Mouse (Mus musculus): ENCODE measurements around the gene Ptpn4.

Ptpn4 gene

GRCm38 (mm10) chr1:119807707-119808106 lies 29.7 kb downstream of the Ptpn4 start:
- no peak for DNase-seq (ENCODE audit: low read depth, low spot score)

GRCm38 (mm10) chr1:119805984-119806383 lies 31.4 kb downstream of the Ptpn4 start:
- peak; percentile 83 for DNase-seq (ENCODE audit: low read depth, low spot score)

- peak; percentile 24 for DNase-seq (ENCODE audit: low read depth, low spot score)
Measured at GRCm38 (mm10) chr1:119804586-119804985, 32.8 kb downstream of the Ptpn4 start.

GRCm38 (mm10) chr1:119795174-119795573 lies 42.2 kb downstream of the Ptpn4 start:
- DNase-seq (ENCODE audit: low read depth, low spot score): no peak

- peak; percentile 60 for DNase-seq (ENCODE audit: low read depth, low spot score)
Measured at GRCm38 (mm10) chr1:119794342-119794741, 43.1 kb downstream of the Ptpn4 start.

- no peak for DNase-seq (ENCODE audit: low read depth, low spot score)
Measured at GRCm38 (mm10) chr1:119790616-119791015, 46.8 kb downstream of the Ptpn4 start.

- DNase-seq (ENCODE audit: low read depth, low spot score): no peak
Measured at GRCm38 (mm10) chr1:119775915-119776314, 61.5 kb downstream of the Ptpn4 start.

- no peak for DNase-seq (ENCODE audit: low read depth, low spot score)
Measured at GRCm38 (mm10) chr1:119735692-119736091, 101.7 kb downstream of the Ptpn4 start.

GRCm38 (mm10) chr1:119734801-119735200 lies 102.6 kb downstream of the Ptpn4 start:
- DNase-seq (ENCODE audit: low read depth, low spot score): peak; percentile 70

- no peak for DNase-seq (ENCODE audit: low read depth, low spot score)
Measured at GRCm38 (mm10) chr1:119731166-119731565, 106.2 kb downstream of the Ptpn4 start.

- no peak for DNase-seq (ENCODE audit: low read depth, low spot score)
Measured at GRCm38 (mm10) chr1:119713017-119713416, 124.4 kb downstream of the Ptpn4 start.

GRCm38 (mm10) chr1:119706471-119707217 lies 130.8 kb downstream of the Ptpn4 start:
- DNase-seq (ENCODE audit: low read depth, low spot score): no peak

GRCm38 (mm10) chr1:119696860-119697259 lies 140.6 kb downstream of the Ptpn4 start:
- no peak for DNase-seq (ENCODE audit: low read depth, low spot score)

- DNase-seq (ENCODE audit: low read depth, low spot score): no peak
Measured at GRCm38 (mm10) chr1:119685773-119686558, 151.4 kb downstream of the Ptpn4 start.

GRCm38 (mm10) chr1:119681663-119682213 lies 155.7 kb downstream of the Ptpn4 start:
- DNase-seq (ENCODE audit: low read depth, low spot score): peak; percentile 9

- DNase-seq (ENCODE audit: low read depth, low spot score): peak; percentile 66
Measured at GRCm38 (mm10) chr1:119674984-119675383, 162.4 kb downstream of the Ptpn4 start.

- DNase-seq (ENCODE audit: low read depth, low spot score): no peak
Measured at GRCm38 (mm10) chr1:119666904-119667303, 170.5 kb downstream of the Ptpn4 start.

- DNase-seq (ENCODE audit: low read depth, low spot score): peak; percentile 12
Measured at GRCm38 (mm10) chr1:119654307-119654706, 183.1 kb downstream of the Ptpn4 start.

GRCm38 (mm10) chr1:119650386-119650785 lies 187.0 kb downstream of the Ptpn4 start:
- peak; percentile 49 for DNase-seq (ENCODE audit: low read depth, low spot score)

GRCm38 (mm10) chr1:119649627-119650026 lies 187.8 kb downstream of the Ptpn4 start:
- DNase-seq (ENCODE audit: low read depth, low spot score): no peak

- peak; percentile 80 for DNase-seq (ENCODE audit: low read depth, low spot score)
Measured at GRCm38 (mm10) chr1:119648205-119649111, 189.0 kb downstream of the Ptpn4 start, which contains the start of gene Epb41l5. Gene Epb41l5 (minus strand): TSS chr1:119649000.

All from brain, adult 2 months (tissue).